Mouse (Mus musculus): Measurements from ENCODE around the gene Ebf4. TPM values are rescaled to one million over a fixed set of nuclear protein-coding genes. Genes with fewer than 3 reads are reported as not detected.

Ebf4 gene
- 0.79 and 0.80 TPM in 2 replicates for polyA plus RNA-seq (2016; fragmentation: Nextera tagmentation; extraction: Ambion mirVana)

DNA sequence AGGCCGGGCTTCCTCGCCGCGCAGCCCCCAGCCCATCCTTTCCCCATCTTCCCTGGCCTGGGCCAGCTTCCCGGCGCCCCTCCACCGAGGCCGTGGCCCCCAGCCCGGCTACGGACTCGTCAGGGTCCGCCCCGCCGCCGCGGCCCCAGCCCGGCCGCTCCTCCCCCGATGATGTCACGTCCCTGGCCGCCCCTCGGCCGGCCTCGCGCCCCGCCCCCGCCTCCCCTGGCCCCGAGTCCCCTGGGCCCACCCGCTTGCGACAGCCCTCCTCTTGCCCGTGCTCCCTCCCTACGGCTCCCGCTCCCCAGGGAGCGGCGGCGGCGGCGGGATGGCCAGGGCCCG lies at the start of gene Ebf4:
Gene Ebf4 (plus strand): TSS at position 234 of the 342 bp plus-strand sequence.
- peaks cover 49% of the 10 kb centered on the region for H3K4me1 ChIP-seq
- H3K27me3 ChIP-seq (ENCODE audit: poor library complexity, severe bottlenecking) = peaks cover 66% of the 10 kb centered on the region
- H3K4me3 ChIP-seq = peak within 1 kb of the TSS; percentile 78
- WGBS = under 1% methylated on average over 39 of the region's 39 CpGs
- DNase-seq (ENCODE audit: extremely low spot score, low spot score) = peak; percentile 80
- peaks cover 9% of the 10 kb centered on the region for H3K36me3 ChIP-seq (replicated peaks)
- no peaks in the 10 kb centered on the region for H3K9me3 ChIP-seq
- H3K27ac ChIP-seq = peak within 1 kb of the TSS; percentile 88

DNA sequence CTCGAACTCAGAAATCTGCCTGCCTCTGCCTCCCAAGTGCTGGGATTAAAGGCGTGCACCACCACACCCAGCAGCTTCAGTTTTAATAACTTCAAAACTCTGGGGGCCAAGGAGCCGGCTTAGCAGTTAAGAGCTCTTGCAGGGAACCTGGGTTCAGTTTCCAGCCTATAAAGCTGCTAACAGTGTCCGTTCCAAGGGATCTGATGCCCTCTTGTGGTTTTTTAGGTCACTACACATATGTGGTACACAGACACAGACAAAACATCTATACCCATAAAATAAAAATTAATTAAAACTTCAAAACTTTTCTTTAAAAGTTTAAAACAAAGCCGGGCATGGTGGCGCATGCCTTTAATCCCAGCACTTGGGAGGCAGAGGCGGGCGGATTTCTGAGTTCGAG lies 48.1 kb upstream of the Ebf4 start:
- Histone ChIP-seq H3K4me1 (no peaks in the 10 kb centered on the region), H3K9me3 (no peaks in the 10 kb centered on the region), H3K27me3 (ENCODE audit: poor library complexity, severe bottlenecking) (no peaks in the 10 kb centered on the region), H3K36me3 (replicated peaks) (no peaks in the 10 kb centered on the region), H3K27ac (no peak overlapping the region), H3K4me3 (no peak overlapping the region)
- 46% methylated on average over 9 of the region's 9 CpGs for WGBS
- peak; percentile 33 for DNase-seq (ENCODE audit: extremely low spot score, low spot score)

- WGBS = 87% methylated on average over 7 of the region's 7 CpGs
- Histone ChIP-seq H3K4me1 (no peaks in the 10 kb centered on the region), H3K36me3 (replicated peaks) (no peaks in the 10 kb centered on the region), H3K4me3 (no peak overlapping the region), H3K27ac (no peak overlapping the region), H3K27me3 (ENCODE audit: poor library complexity, severe bottlenecking) (no peaks in the 10 kb centered on the region), H3K9me3 (no peaks in the 10 kb centered on the region)
- DNase-seq (ENCODE audit: extremely low spot score, low spot score) = no peak
Measured at GRCm38 (mm10) chr2:130248226-130248625, 46.7 kb upstream of the Ebf4 start.

DNA sequence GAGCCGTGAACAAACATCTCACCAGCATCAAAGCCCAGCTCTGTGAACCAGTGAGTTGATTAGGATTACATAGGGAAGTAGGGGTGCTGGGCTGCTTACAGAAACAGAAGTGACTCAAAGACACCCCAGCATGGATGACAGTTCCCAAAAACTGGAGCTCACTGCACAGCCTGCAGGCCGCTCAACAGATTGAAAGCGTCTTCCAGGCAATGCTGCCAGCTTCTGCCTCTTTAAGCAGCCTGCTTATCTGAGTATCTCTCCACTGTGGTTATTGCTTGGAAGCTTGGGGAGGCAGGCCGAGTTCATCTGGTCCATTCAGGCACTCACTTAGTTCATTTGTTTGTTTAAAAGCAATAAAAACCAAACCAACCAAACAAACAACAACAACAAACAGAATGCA lies 38.2 kb upstream of the Ebf4 start:
- Histone ChIP-seq H3K9me3 (no peaks in the 10 kb centered on the region), H3K4me1 (no peaks in the 10 kb centered on the region), H3K27me3 (ENCODE audit: poor library complexity, severe bottlenecking) (no peaks in the 10 kb centered on the region), H3K36me3 (replicated peaks) (no peaks in the 10 kb centered on the region), H3K4me3 (no peak overlapping the region), H3K27ac (no peak overlapping the region)
- no peak for DNase-seq (ENCODE audit: extremely low spot score, low spot score)
- 85% methylated on average over 4 of the region's 4 CpGs for WGBS

- Histone ChIP-seq H3K36me3 (replicated peaks) (no peaks in the 10 kb centered on the region), H3K27ac (no peak overlapping the region), H3K4me1 (no peaks in the 10 kb centered on the region), H3K4me3 (no peak overlapping the region), H3K9me3 (no peaks in the 10 kb centered on the region), H3K27me3 (ENCODE audit: poor library complexity, severe bottlenecking) (no peaks in the 10 kb centered on the region)
- 85% methylated on average over 4 of the region's 4 CpGs for WGBS
- no peak for DNase-seq (ENCODE audit: extremely low spot score, low spot score)
Measured at GRCm38 (mm10) chr2:130260822-130261221, 34.1 kb upstream of the Ebf4 start.

DNA sequence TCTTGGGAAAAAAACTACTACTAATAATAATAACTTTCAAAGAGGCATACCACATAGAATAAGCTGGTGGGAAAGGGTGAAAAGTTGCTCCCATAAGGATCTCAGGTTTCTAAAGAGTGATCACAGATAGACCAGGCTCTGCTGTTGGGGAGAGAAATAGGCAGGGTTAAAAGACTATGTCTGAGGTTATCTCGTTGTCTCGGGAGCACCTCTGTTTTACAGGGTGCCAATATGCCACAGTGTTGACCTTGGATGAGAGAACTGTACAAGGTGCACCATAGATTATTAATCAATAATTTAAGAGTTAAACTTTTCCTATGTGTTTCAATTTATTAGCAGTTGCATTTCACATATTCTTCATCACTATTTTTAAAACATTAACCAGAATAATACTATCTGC lies 33.1 kb upstream of the Ebf4 start:
- no peak for DNase-seq (ENCODE audit: extremely low spot score, low spot score)
- Histone ChIP-seq H3K9me3 (no peaks in the 10 kb centered on the region), H3K4me3 (no peak overlapping the region), H3K36me3 (replicated peaks) (no peaks in the 10 kb centered on the region), H3K4me1 (no peaks in the 10 kb centered on the region), H3K27me3 (ENCODE audit: poor library complexity, severe bottlenecking) (no peaks in the 10 kb centered on the region), H3K27ac (no peak overlapping the region)
- WGBS = 87% methylated on average over 2 of the region's 2 CpGs

- Histone ChIP-seq H3K27me3 (ENCODE audit: poor library complexity, severe bottlenecking) (no peaks in the 10 kb centered on the region), H3K36me3 (replicated peaks) (no peaks in the 10 kb centered on the region), H3K4me3 (no peak overlapping the region), H3K4me1 (no peaks in the 10 kb centered on the region), H3K9me3 (no peaks in the 10 kb centered on the region), H3K27ac (no peak overlapping the region)
- no peak for DNase-seq (ENCODE audit: extremely low spot score, low spot score)
- 89% methylated on average over 2 of the region's 2 CpGs for WGBS
Measured at GRCm38 (mm10) chr2:130262398-130262797, 32.6 kb upstream of the Ebf4 start.

DNA sequence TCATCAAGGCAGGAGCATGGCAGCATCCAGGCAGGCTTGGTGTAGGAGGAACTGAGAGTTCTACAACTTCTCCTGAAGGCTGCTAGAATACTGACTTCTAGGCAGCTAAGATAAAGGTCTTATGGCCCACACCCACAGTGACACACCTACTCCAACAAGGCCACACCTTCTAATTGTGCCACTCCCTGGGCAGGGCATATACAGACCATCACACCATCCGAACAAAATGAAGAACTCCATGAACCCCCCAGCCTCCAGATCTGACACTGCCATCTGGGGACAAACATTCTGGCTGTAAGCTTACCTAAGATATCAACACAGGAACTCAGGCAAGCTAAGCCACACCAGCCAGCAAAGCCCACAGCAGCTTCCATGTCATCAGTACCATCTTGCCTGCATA lies 29.4 kb upstream of the Ebf4 start:
- DNase-seq (ENCODE audit: extremely low spot score, low spot score) = no peak
- H3K4me3 ChIP-seq = no peak overlapping the region
- no peaks in the 10 kb centered on the region for H3K4me1 ChIP-seq
- H3K27me3 ChIP-seq (ENCODE audit: poor library complexity, severe bottlenecking) = no peaks in the 10 kb centered on the region
- H3K36me3 ChIP-seq (replicated peaks) = no peaks in the 10 kb centered on the region
- H3K9me3 ChIP-seq = no peaks in the 10 kb centered on the region
- WGBS = 88% methylated on average over 1 of the region's 1 CpGs
- no peak overlapping the region for H3K27ac ChIP-seq

DNA sequence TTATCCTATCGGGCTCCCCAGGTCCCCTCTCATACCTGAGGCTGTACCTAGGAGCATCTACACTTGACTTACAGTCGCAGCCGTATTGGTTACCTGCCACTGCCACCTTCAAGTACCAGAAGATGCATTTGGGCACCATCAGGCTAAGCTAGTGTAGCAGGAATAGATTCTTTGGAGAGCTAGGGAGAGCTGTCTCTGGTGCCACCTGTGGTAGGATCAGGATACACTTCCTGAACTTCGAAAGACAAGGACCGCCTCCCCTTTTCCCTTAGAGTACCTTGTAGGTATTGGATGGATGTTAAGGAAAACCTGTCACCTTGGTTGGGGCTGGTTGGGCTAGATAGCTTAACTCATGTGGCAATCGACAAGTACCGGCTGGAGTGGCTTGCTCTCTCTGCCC lies 26.9 kb upstream of the Ebf4 start:
- no peaks in the 10 kb centered on the region for H3K36me3 ChIP-seq (replicated peaks)
- H3K4me3 ChIP-seq = no peak overlapping the region
- WGBS = 70% methylated on average over 7 of the region's 7 CpGs
- peaks cover 4% of the 10 kb centered on the region for H3K4me1 ChIP-seq
- H3K27ac ChIP-seq = no peak overlapping the region
- H3K9me3 ChIP-seq = no peaks in the 10 kb centered on the region
- no peak for DNase-seq (ENCODE audit: extremely low spot score, low spot score)
- H3K27me3 ChIP-seq (ENCODE audit: poor library complexity, severe bottlenecking) = no peaks in the 10 kb centered on the region

DNA sequence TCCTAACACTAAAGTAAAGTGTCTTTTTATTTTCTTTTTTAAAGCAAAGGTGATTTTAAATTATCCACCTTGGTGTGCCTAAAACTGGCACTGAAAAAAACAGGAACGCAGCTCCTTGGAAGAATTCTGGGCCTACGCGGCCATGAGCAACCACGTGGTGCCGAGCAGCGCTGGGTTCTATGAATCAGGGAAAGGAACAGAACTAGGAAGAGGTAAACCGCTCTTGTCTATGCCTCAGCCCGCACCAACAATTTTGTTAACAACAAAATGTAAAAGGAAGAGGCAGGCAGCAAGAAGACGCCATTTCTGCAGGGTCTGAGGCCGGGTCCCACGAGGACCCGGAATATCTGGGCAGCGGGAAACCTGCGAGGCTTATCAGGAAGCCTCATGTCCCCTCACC lies 21.2 kb upstream of the Ebf4 start:
- DNase-seq (ENCODE audit: extremely low spot score, low spot score) = no peak
- Histone ChIP-seq H3K9me3 (no peaks in the 10 kb centered on the region), H3K4me1 (peaks cover 37% of the 10 kb centered on the region), H3K4me3 (peak overlapping the region; percentile 78), H3K27ac (peak overlapping the region; percentile 97), H3K27me3 (ENCODE audit: poor library complexity, severe bottlenecking) (no peaks in the 10 kb centered on the region), H3K36me3 (replicated peaks) (peaks cover 40% of the 10 kb centered on the region)
- WGBS = 2% methylated on average over 14 of the region's 14 CpGs

DNA sequence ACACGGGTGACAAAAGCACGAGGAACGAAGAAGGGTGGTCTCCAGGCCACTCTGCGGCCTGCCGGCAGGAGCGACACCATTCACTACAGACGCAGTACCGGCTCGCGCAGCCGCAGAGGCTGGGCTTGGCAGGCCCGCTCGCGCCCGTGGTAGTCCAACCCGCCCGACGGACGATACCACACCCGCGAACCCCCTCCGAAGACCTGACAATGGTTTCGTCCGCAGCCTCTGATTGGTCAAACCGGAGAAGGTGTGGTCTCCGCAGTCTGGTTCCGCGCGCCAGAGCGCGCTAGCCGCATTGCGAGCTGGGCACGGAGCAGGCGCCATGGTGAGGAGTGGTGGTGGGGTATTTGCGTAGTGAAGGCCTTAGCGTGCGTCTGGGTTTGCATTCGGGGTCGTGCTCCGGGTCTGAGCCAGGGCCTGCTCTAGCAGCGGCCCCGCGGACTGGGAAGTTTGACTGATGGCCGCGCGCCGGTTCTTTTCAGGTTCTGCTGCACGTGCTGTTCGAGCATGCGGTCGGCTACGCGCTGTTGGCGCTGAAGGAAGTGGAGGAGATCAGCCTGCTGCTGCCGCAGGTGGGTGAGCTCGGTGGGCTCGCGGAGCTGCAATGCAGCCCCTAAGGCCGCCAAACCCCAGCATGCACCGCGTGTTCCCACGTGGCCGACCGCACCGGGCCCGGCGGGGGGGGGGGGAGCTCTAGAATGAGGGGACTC lies 20.7 kb upstream of the Ebf4 start, which contains the start of gene Nop56:
Gene Nop56 (plus strand): TSS at position 282 of the 713 bp plus-strand sequence.
- peaks cover 43% of the 10 kb centered on the region for H3K36me3 ChIP-seq (replicated peaks)
- no peaks in the 10 kb centered on the region for H3K9me3 ChIP-seq
- peak within 1 kb of the TSS; percentile 97 for H3K27ac ChIP-seq
- no peaks in the 10 kb centered on the region for H3K27me3 ChIP-seq (ENCODE audit: poor library complexity, severe bottlenecking)
- DNase-seq (ENCODE audit: extremely low spot score, low spot score) = peak; percentile 100
- H3K4me1 ChIP-seq = peaks cover 37% of the 10 kb centered on the region
- under 1% methylated on average over 68 of the region's 68 CpGs for WGBS
- H3K4me3 ChIP-seq = peak within 1 kb of the TSS; percentile 78

DNA sequence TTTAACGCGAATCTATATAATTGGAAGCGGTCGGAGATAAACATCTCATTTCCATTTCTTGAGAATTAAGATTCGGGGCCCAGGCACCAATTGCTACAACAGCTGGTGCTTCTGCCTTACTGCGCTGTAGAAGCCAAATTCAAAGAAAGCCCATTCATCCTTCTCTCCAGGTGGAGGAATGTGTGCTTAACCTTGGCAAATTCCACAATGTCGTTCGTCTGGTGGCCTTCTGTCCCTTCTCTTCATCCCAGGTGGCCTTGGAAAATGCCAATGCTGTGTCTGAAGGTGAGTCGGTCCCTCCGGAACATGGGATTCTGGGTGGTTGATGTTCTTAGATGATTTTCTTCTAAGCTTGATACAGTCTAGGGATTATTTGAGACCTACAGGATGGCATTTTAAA lies 20.1 kb upstream of the Ebf4 start:
- peak overlapping the region; percentile 97 for H3K27ac ChIP-seq
- DNase-seq (ENCODE audit: extremely low spot score, low spot score) = no peak
- no peaks in the 10 kb centered on the region for H3K9me3 ChIP-seq
- H3K4me3 ChIP-seq = peak overlapping the region; percentile 78
- H3K4me1 ChIP-seq = peaks cover 37% of the 10 kb centered on the region
- 1% methylated on average over 10 of the region's 10 CpGs for WGBS
- H3K27me3 ChIP-seq (ENCODE audit: poor library complexity, severe bottlenecking) = no peaks in the 10 kb centered on the region
- H3K36me3 ChIP-seq (replicated peaks) = peaks cover 49% of the 10 kb centered on the region

- Histone ChIP-seq H3K9me3 (no peaks in the 10 kb centered on the region), H3K27ac (peak overlapping the region; percentile 97; the same call in 1 of the 2 replicates), H3K36me3 (replicated peaks) (peaks cover 57% of the 10 kb centered on the region), H3K27me3 (ENCODE audit: poor library complexity, severe bottlenecking) (no peaks in the 10 kb centered on the region), H3K4me1 (peaks cover 37% of the 10 kb centered on the region), H3K4me3 (peak overlapping the region; percentile 78)
- WGBS = 49% methylated on average over 6 of the region's 6 CpGs
- DNase-seq (ENCODE audit: extremely low spot score, low spot score) = peak; percentile 76
Measured at GRCm38 (mm10) chr2:130275649-130276048, 19.3 kb upstream of the Ebf4 start.
